Comparison of ENCODE assay signal across 26 mouse cellular contexts in the genomic region with DNA sequence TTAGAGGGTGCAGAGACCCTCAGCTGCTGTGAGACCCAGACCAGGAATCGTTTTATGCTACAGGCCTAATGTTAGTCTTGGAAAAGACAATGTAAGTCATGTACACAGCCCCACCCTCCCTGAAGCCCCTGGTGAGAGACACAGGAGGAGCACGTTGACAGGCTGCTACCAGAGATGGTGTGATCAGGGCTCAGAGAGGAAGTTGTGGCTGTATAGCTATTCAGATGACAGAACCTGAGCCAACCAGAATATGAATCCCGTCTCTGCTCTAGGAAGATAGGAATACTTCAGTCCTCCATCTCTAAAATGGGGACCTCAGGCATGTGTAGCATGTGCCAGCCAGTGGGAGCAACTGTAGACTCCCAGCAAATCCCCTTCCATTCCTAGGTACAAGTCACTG. TPM values are rescaled to one million over a fixed set of nuclear protein-coding genes. Genes with fewer than 3 reads are reported as not detected.
DNase-seq lines count a peak whose midpoint lies in the region; ATAC-seq and TF ChIP-seq lines count a peak whose summit lies in the region.
"Had no signal": no experiment of that assay in that cellular context is flagged by ENCODE, and none has a peak within 500 bp of the region (broad histone marks: within the 10 kb centered on the region; RNA-seq: fewer than 3 reads in every experiment).

No protein-coding gene starts in this region.

- H3K9ac ChIP-seq in MEL (ENCODE audit: control insufficient read depth, low read depth, low read length, poor library complexity, severe bottlenecking), result no peak overlapping the region
- H3K9ac ChIP-seq: embryonic facial prominence, embryonic 12.5 days; forebrain, embryonic 12.5 days; forebrain, postnatal 0 days had no signal

- DNase-seq in testis, postnatal 10 days (ENCODE audit: low spot score), result no peak
- DNase-seq in MEL (ENCODE audit: low read depth, low spot score), result peak; percentile 62
- no peak for DNase-seq in thymus, postnatal 4 days
- no peak for DNase-seq in ovary, adult 18-20 months (ENCODE audit: low spot score)
- DNase-seq: adrenal gland, adult 2 months; adrenal gland, postnatal 10 days; adrenal gland, postnatal 25 days; B cell, adult 2 months; cerebellum, adult 11 months; cerebellum, adult 18-20 months; cerebellum, adult 8-10 months; cerebellum, adult 9-11 months; cerebellum, postnatal 14 days; cerebellum, postnatal 36 days; forebrain, postnatal 0 days had no signal

- H3K27me3 ChIP-seq in testis, adult 2 months (ENCODE audit: control insufficient read depth, insufficient read depth, low read length), result no peaks in the 10 kb centered on the region
- H3K27me3 ChIP-seq in MEL (ENCODE audit: control insufficient read depth in 1 of 2, insufficient read depth in 2 of 2, low read length in 2 of 2), result no peaks in the 10 kb centered on the region
- H3K27me3 ChIP-seq: CH12.LX; embryonic facial prominence, embryonic 12.5 days; forebrain, embryonic 12.5 days had no signal

- TF ChIP-seq POLR2A in testis, adult 2 months (IDR thresholded peaks at IDR 0.05; ENCODE audit: control insufficient read depth, low read depth, low read length), result no peak
- TF ChIP-seq POLR2A in MEL (IDR thresholded peaks at IDR 0.05; ENCODE audit: control insufficient read depth in 1 of 2, insufficient read depth in 1 of 2, low read depth in 1 of 2, low read length in 2 of 2, poor library complexity in 1 of 2), result no peak

- peaks cover 6% of the 10 kb centered on the region for H3K36me3 ChIP-seq in testis, adult 2 months (ENCODE audit: control insufficient read depth, insufficient read depth, low read length)
- peaks cover 0 to 3% of the 10 kb centered on the region in 2 experiments; a peak in 1 of 4 replicates for H3K36me3 ChIP-seq in MEL (ENCODE audit: control insufficient read depth in 1 of 2, insufficient read depth in 2 of 2, low read length in 2 of 2)

- no peak for TF ChIP-seq RAD21 in MEL (IDR thresholded peaks at IDR 0.05; ENCODE audit: low read depth, low read length)

- peaks cover 5% of the 10 kb centered on the region for H3K4me1 ChIP-seq in testis, adult 2 months (ENCODE audit: control insufficient read depth, insufficient read depth, low read length)
- H3K4me1 ChIP-seq in MEL (ENCODE audit: control insufficient read depth in 1 of 2, insufficient read depth in 2 of 2, low read length in 2 of 2), result no peaks in the 10 kb centered on the region; a peak in 1 of 4 replicates
- H3K4me1 ChIP-seq: embryonic facial prominence, embryonic 10.5 days; embryonic facial prominence, embryonic 12.5 days; forebrain, embryonic 10.5 days; forebrain, embryonic 12.5 days had no signal

- no peak for TF ChIP-seq EP300 in MEL (IDR thresholded peaks at IDR 0.05; ENCODE audit: low read depth in 1 of 2, low read length in 2 of 2)

- no peaks in the 10 kb centered on the region for H3K9me3 ChIP-seq in MEL (replicated peaks; ENCODE audit: insufficient read depth, low read length)
- H3K9me3 ChIP-seq: embryonic facial prominence, embryonic 10.5 days; embryonic facial prominence, embryonic 12.5 days; forebrain, embryonic 10.5 days; forebrain, embryonic 12.5 days; G1E had no signal

- TF ChIP-seq CTCF in testis, adult 2 months (IDR thresholded peaks at IDR 0.05; ENCODE audit: control insufficient read depth, insufficient read depth, insufficient replicate concordance, low read depth, low read length), result no peak
- TF ChIP-seq CTCF in MEL (IDR thresholded peaks at IDR 0.05 in 2 of 3, conservative IDR thresholded peaks at IDR 0.05 in 1 of 3; ENCODE audit: control insufficient read depth in 1 of 3, insufficient read depth in 1 of 3, low read depth in 2 of 3, low read length in 3 of 3, poor library complexity in 1 of 3, severe bottlenecking in 1 of 3), result no peak

- no peak overlapping the region for H3K27ac ChIP-seq in testis, adult 2 months (ENCODE audit: control insufficient read depth, insufficient read depth, low read depth, low read length)
- no peak overlapping the region for H3K27ac ChIP-seq in MEL (ENCODE audit: control insufficient read depth, low read depth, low read length)
- H3K27ac ChIP-seq: embryonic facial prominence, embryonic 10.5 days; embryonic facial prominence, embryonic 12.5 days; forebrain, embryonic 10.5 days; forebrain, embryonic 12.5 days had no signal

- H3K4me3 ChIP-seq in testis, adult 2 months (ENCODE audit: control insufficient read depth, low read depth, low read length), result peak overlapping the region; percentile 52
- H3K4me3 ChIP-seq in MEL (ENCODE audit: control insufficient read depth in 1 of 2, insufficient read depth in 1 of 2, low read depth in 2 of 2, low read length in 2 of 2), result no peak overlapping the region
- H3K4me3 ChIP-seq: embryonic facial prominence, embryonic 10.5 days; embryonic facial prominence, embryonic 12.5 days; forebrain, embryonic 10.5 days; forebrain, embryonic 12.5 days had no signal

- no peaks in the 10 kb centered on the region for H3K79me2 ChIP-seq in MEL (ENCODE audit: control insufficient read depth, insufficient read depth, low read length, poor library complexity)

- ATAC-seq in granulocyte monocyte progenitor cell, adult 5-6 weeks (replicated peaks; ENCODE audit: poor library complexity, severe bottlenecking), result peak; percentile 34; the same call in 1 of the 2 replicates
- ATAC-seq in erythroid progenitor cell, adult 5-6 weeks (replicated peaks; ENCODE audit: low FRiP score, poor library complexity, severe bottlenecking), result no peak
- ATAC-seq: CD4-positive, CD25-positive, alpha-beta regulatory T cell, adult 4 months; forebrain, embryonic 14.5 days; forebrain, postnatal 0 days had no signal

TF ChIP-seq in MEL, 35 proteins besides CTCF, POLR2A, EP300 and RAD21:
- TF ChIP-seq TAL1 (IDR thresholded peaks at IDR 0.05; ENCODE audit: low read length) (no peak), ZKSCAN1 (IDR thresholded peaks at IDR 0.05; ENCODE audit: low read depth, low read length) (no peak), KAT2A (conservative IDR thresholded peaks at IDR 0.05; ENCODE audit: low read depth, low read length) (no peak), ETS1 (IDR thresholded peaks at IDR 0.05; ENCODE audit: low read depth, low read length) (no peak), MAX (IDR thresholded peaks at IDR 0.05; ENCODE audit: low read length) (no peak), ZMIZ1 (IDR thresholded peaks at IDR 0.05; ENCODE audit: low read depth, low read length) (no peak)

RNA-seq across cellular contexts. Expression of a gene that starts 10.4 kb away (rescaled TPM):
- polyA plus RNA-seq in testis, adult 2 months (2012; rRNA removed), result 27.0 and 35.8 TPM in 2 replicates
- 68.0 and 68.4 TPM in 2 replicates for total RNA-seq in MEL (2012; rRNA removed)
- 10 to 100 TPM; 33.8 to 66.2 TPM for polyA plus RNA-seq in MEL (2012; ENCODE audit: insufficient read depth in 1 of 2, insufficient read length in 2 of 2, low read depth in 1 of 2, low replicate concordance in 2 of 2, missing spikeins in 1 of 2)
- total RNA-seq in granulocyte monocyte progenitor cell, adult 5-6 weeks (2014; fragmentation: Nextera tagmentation), result 23.8 and 31.7 TPM in 2 replicates
- total RNA-seq in granulocyte monocyte progenitor cell, adult 5-6 weeks (2017), result 33.2 and 38.1 TPM in 2 replicates
- 32.1 and 41.5 TPM in 2 replicates for total RNA-seq in erythroid progenitor cell, adult 5-6 weeks (2015; ENCODE audit: low replicate concordance)
- total RNA-seq in erythroid progenitor cell, adult 5-6 weeks (2017; ENCODE audit: low replicate concordance), result 43.8 and 83.8 TPM in 2 replicates

RNA-seq across cellular contexts. Expression of a gene that starts 18.3 kb away (rescaled TPM):
- polyA plus RNA-seq in testis, adult 2 months (2012; rRNA removed), result 41.3 and 48.7 TPM in 2 replicates
- 27.0 and 33.2 TPM in 2 replicates for total RNA-seq in MEL (2012; rRNA removed)
- polyA plus RNA-seq in MEL (2012; ENCODE audit: insufficient read depth in 1 of 2, insufficient read length in 2 of 2, low read depth in 1 of 2, low replicate concordance in 2 of 2, missing spikeins in 1 of 2), result 10 to 100 TPM in 1 of 2 experiments, not detected in 1; 45.6 TPM
- 21.2 and 22.1 TPM in 2 replicates for total RNA-seq in granulocyte monocyte progenitor cell, adult 5-6 weeks (2014; fragmentation: Nextera tagmentation)
- 9.7 and 14.8 TPM in 2 replicates for total RNA-seq in granulocyte monocyte progenitor cell, adult 5-6 weeks (2017)
- 15.5 and 22.2 TPM in 2 replicates for total RNA-seq in erythroid progenitor cell, adult 5-6 weeks (2015; ENCODE audit: low replicate concordance)
- total RNA-seq in erythroid progenitor cell, adult 5-6 weeks (2017; ENCODE audit: low replicate concordance), result 17.3 and 21.2 TPM in 2 replicates

RNA-seq across cellular contexts. Expression of a gene that starts 37.8 kb away (rescaled TPM):
- polyA plus RNA-seq in testis, adult 2 months (2012; rRNA removed), result 121 and 128 TPM in 2 replicates
- total RNA-seq in MEL (2012; rRNA removed), result 15.2 and 16.4 TPM in 2 replicates
- polyA plus RNA-seq in MEL (2012; ENCODE audit: insufficient read depth in 1 of 2, insufficient read length in 2 of 2, low read depth in 1 of 2, low replicate concordance in 2 of 2, missing spikeins in 1 of 2), result 10 to 100 TPM in 1 of 2 experiments, not detected in 1; 28.7 TPM
- 37.3 and 40.0 TPM in 2 replicates for total RNA-seq in granulocyte monocyte progenitor cell, adult 5-6 weeks (2014; fragmentation: Nextera tagmentation)
- 26.0 and 35.6 TPM in 2 replicates for total RNA-seq in granulocyte monocyte progenitor cell, adult 5-6 weeks (2017)
- total RNA-seq in erythroid progenitor cell, adult 5-6 weeks (2015; ENCODE audit: low replicate concordance), result 36.8 and 78.8 TPM in 2 replicates
- total RNA-seq in erythroid progenitor cell, adult 5-6 weeks (2017; ENCODE audit: low replicate concordance), result 38.4 and 46.3 TPM in 2 replicates
